Mouse (Mus musculus): ENCODE data around the gene Arid1b. TPM values are rescaled to one million over a fixed set of nuclear protein-coding genes. Genes with fewer than 3 reads are reported as not detected.

Gene Arid1b
- total and polyA plus RNA-seq, 3 experiments = 6.1 to 12.4 (median 9.7) TPM

GRCm38 (mm10) chr17:5179925-5180525 lies 185.9 kb downstream of the Arid1b start:
- in situ Hi-C loops (cut with MboI; ENCODE audit: low pct_ligation_motif_present, low pct_unique_long_range_greater_than_20kb, low sequenced_read_pairs) (no loop called here), dilution Hi-C loops (cut with MboI; ENCODE audit: extremely low pct_ligation_motif_present, extremely low pct_unique_long_range_greater_than_20kb, low sequenced_read_pairs) (no loop called here)
- peak; percentile 44 for DNase-seq (ENCODE audit: extremely low read depth)
- TF ChIP-seq SIN3A (IDR thresholded peaks at IDR 0.05; ENCODE audit: low read length) (peak; percentile 8; the same call in 1 of the 2 replicates), KAT2A (IDR thresholded peaks at IDR 0.05; ENCODE audit: insufficient replicate concordance, low read length) (no peak)
- Histone ChIP-seq H3K4me2 (ENCODE audit: insufficient read depth, low read depth, poor library complexity, severe bottlenecking) (peak overlapping the region; percentile 76), H3K9me3 (replicated peaks; ENCODE audit: low read length) (no peaks in the 10 kb centered on the region), H3K27me3 (replicated peaks) (no peaks in the 10 kb centered on the region), H3K4me1 (ENCODE audit: control insufficient read depth in 1 of 2, insufficient read depth in 2 of 2) (peaks cover 22 to 95% of the 10 kb centered on the region in 2 experiments), H3K79me2 (replicated peaks; ENCODE audit: control insufficient read depth, extremely low read depth, insufficient read depth, poor library complexity, severe bottlenecking) (no peaks in the 10 kb centered on the region; the same call in 1 of the 2 replicates), H3K9ac (ENCODE audit: insufficient read depth, low read depth) (no peak overlapping the region; the same call in 1 of the 2 replicates), H3K36me3 (replicated peaks in 1 of 2; ENCODE audit: control insufficient read depth in 1 of 2, insufficient read depth in 1 of 2, low read length in 1 of 2) (peaks cover 0 to 14% of the 10 kb centered on the region in 2 experiments), H3K27ac (ENCODE audit: insufficient read depth, low read depth) (no peak overlapping the region; the same call in 1 of the 2 replicates), H3K4me3 (replicated peaks in 1 of 3; ENCODE audit: low read depth in 2 of 3, low read length in 2 of 3, poor library complexity in 1 of 3) (peak overlapping the region in 1 of 3 experiments; percentile 5)

GRCm38 (mm10) chr17:5180925-5181324 lies 186.8 kb downstream of the Arid1b start:
- H3K27me3 ChIP-seq (replicated peaks) = no peaks in the 10 kb centered on the region
- in situ Hi-C loops (cut with MboI; ENCODE audit: low pct_ligation_motif_present, low pct_unique_long_range_greater_than_20kb, low sequenced_read_pairs) (no loop called here), dilution Hi-C loops (cut with MboI; ENCODE audit: extremely low pct_ligation_motif_present, extremely low pct_unique_long_range_greater_than_20kb, low sequenced_read_pairs) (no loop called here)
- H3K27ac ChIP-seq (ENCODE audit: insufficient read depth, low read depth) = peak overlapping the region; percentile 49; the same call in 1 of the 2 replicates
- H3K9ac ChIP-seq (ENCODE audit: insufficient read depth, low read depth) = peak overlapping the region; percentile 7; the same call in 1 of the 2 replicates
- peaks cover 28 to 95% of the 10 kb centered on the region in 2 experiments for H3K4me1 ChIP-seq (ENCODE audit: control insufficient read depth in 1 of 2, insufficient read depth in 2 of 2)
- H3K79me2 ChIP-seq (replicated peaks; ENCODE audit: control insufficient read depth, extremely low read depth, insufficient read depth, poor library complexity, severe bottlenecking) = no peaks in the 10 kb centered on the region; the same call in 1 of the 2 replicates
- no peak for TF ChIP-seq MAZ (IDR thresholded peaks at IDR 0.05; ENCODE audit: low read depth, low read length)
- TF ChIP-seq EP300 (IDR thresholded peaks at IDR 0.05; ENCODE audit: low read length) = peak; percentile 19; the same call in 1 of the 2 replicates
- TF ChIP-seq TCF12 (IDR thresholded peaks at IDR 0.05; ENCODE audit: low read depth, low read length) = peak; percentile 60
- TF ChIP-seq ZKSCAN1 (IDR thresholded peaks at IDR 0.05; ENCODE audit: borderline replicate concordance, low read depth, low read length) = no peak
- peak; percentile 36; the same call in 1 of the 2 replicates for TF ChIP-seq BHLHE40 (IDR thresholded peaks at IDR 0.05; ENCODE audit: low read depth, low read length)
- no peak for TF ChIP-seq PAX5 (IDR thresholded peaks at IDR 0.05; ENCODE audit: low read length)
- peaks cover 0 to 10% of the 10 kb centered on the region in 2 experiments for H3K36me3 ChIP-seq (replicated peaks in 1 of 2; ENCODE audit: control insufficient read depth in 1 of 2, insufficient read depth in 1 of 2, low read length in 1 of 2)
- no peaks in the 10 kb centered on the region for H3K9me3 ChIP-seq (replicated peaks; ENCODE audit: low read length)
- DNase-seq (ENCODE audit: extremely low read depth) = peak; percentile 70
- peak overlapping the region; percentile 76; the same call in 1 of the 2 replicates for H3K4me2 ChIP-seq (ENCODE audit: insufficient read depth, low read depth, poor library complexity, severe bottlenecking)
- H3K4me3 ChIP-seq (replicated peaks in 1 of 3; ENCODE audit: low read depth in 2 of 3, low read length in 2 of 3, poor library complexity in 1 of 3) = no peak overlapping the region

GRCm38 (mm10) chr17:5182493-5182892 lies 188.4 kb downstream of the Arid1b start:
- no peak overlapping the region for H3K27ac ChIP-seq (ENCODE audit: insufficient read depth, low read depth)
- no peak overlapping the region for H3K9ac ChIP-seq (ENCODE audit: insufficient read depth, low read depth)
- H3K4me1 ChIP-seq (ENCODE audit: control insufficient read depth in 1 of 2, insufficient read depth in 2 of 2) = peaks cover 34 to 96% of the 10 kb centered on the region in 2 experiments
- in situ Hi-C loops (cut with MboI; ENCODE audit: low pct_ligation_motif_present, low pct_unique_long_range_greater_than_20kb, low sequenced_read_pairs) (no loop called here), dilution Hi-C loops (cut with MboI; ENCODE audit: extremely low pct_ligation_motif_present, extremely low pct_unique_long_range_greater_than_20kb, low sequenced_read_pairs) (no loop called here)
- no peak for DNase-seq (ENCODE audit: extremely low read depth)
- H3K9me3 ChIP-seq (replicated peaks; ENCODE audit: low read length) = no peaks in the 10 kb centered on the region
- H3K79me2 ChIP-seq (replicated peaks; ENCODE audit: control insufficient read depth, extremely low read depth, insufficient read depth, poor library complexity, severe bottlenecking) = no peaks in the 10 kb centered on the region; the same call in 1 of the 2 replicates
- peaks cover 0 to 10% of the 10 kb centered on the region in 2 experiments for H3K36me3 ChIP-seq (replicated peaks in 1 of 2; ENCODE audit: control insufficient read depth in 1 of 2, insufficient read depth in 1 of 2, low read length in 1 of 2)
- no peak overlapping the region for H3K4me3 ChIP-seq (replicated peaks in 1 of 3; ENCODE audit: low read depth in 2 of 3, low read length in 2 of 3, poor library complexity in 1 of 3)
- H3K27me3 ChIP-seq (replicated peaks) = no peaks in the 10 kb centered on the region
- H3K4me2 ChIP-seq (ENCODE audit: insufficient read depth, low read depth, poor library complexity, severe bottlenecking) = no peak overlapping the region
- no peak for TF ChIP-seq ZNF384 (IDR thresholded peaks at IDR 0.05; ENCODE audit: low read depth, low read length)
- no peak for TF ChIP-seq SIN3A (IDR thresholded peaks at IDR 0.05; ENCODE audit: low read length)
- no peak for TF ChIP-seq ELF1 (IDR thresholded peaks at IDR 0.05; ENCODE audit: low read depth, low read length)
- no peak for TF ChIP-seq NRF1 (IDR thresholded peaks at IDR 0.05; ENCODE audit: low read depth, low read length)
- no peak for TF ChIP-seq CHD2 (IDR thresholded peaks at IDR 0.05; ENCODE audit: low read length)
- TF ChIP-seq MXI1 (IDR thresholded peaks at IDR 0.05; ENCODE audit: low read depth, low read length) = no peak
- no peak for TF ChIP-seq RCOR1 (conservative IDR thresholded peaks at IDR 0.05; ENCODE audit: low read depth, low read length)
- TF ChIP-seq ZC3H11A (IDR thresholded peaks at IDR 0.05; ENCODE audit: low read depth, low read length) = no peak
- TF ChIP-seq TCF12 (IDR thresholded peaks at IDR 0.05; ENCODE audit: low read depth, low read length) = no peak
- no peak for TF ChIP-seq TBP (conservative IDR thresholded peaks at IDR 0.05; ENCODE audit: low read depth, low read length)
- no peak for TF ChIP-seq BHLHE40 (IDR thresholded peaks at IDR 0.05; ENCODE audit: low read depth, low read length)
- no peak for TF ChIP-seq KAT2A (IDR thresholded peaks at IDR 0.05; ENCODE audit: insufficient replicate concordance, low read length)
- no peak for TF ChIP-seq ETS1 (conservative IDR thresholded peaks at IDR 0.05; ENCODE audit: low read depth, low read length)

All from CH12.LX (cell line).